Mouse (Mus musculus): ENCODE measurements at regions not wholly inside any gene's neighbourhood (a gene's known extent, or its start where the extent isn't known, plus 50 kb on each side); places are given as distances from the start of the nearest gene placed in this dataset.

- TF ChIP-seq MYOG (IDR thresholded peaks at IDR 0.05; ENCODE audit: control insufficient read depth, extremely low read depth, insufficient read length) (no peak), CTCF (IDR thresholded peaks at IDR 0.05; ENCODE audit: control insufficient read depth, insufficient read depth, insufficient read length) (no peak), USF1 (IDR thresholded peaks at IDR 0.05; ENCODE audit: low read depth) (no peak), CEBPB (IDR thresholded peaks at IDR 0.05; ENCODE audit: low read depth) (no peak), MYOD1 (IDR thresholded peaks at IDR 0.05; ENCODE audit: control insufficient read depth, insufficient read length, low read depth) (peak; percentile 94)
Observed at GRCm38 (mm10) chr9:88276023-88276568, 50.9 kb upstream of the Nt5e start.

Measured in C2C12 (cell line).